Mouse (Mus musculus): ENCODE results near the gene Zbtb16.

The Zbtb16 gene

DNA sequence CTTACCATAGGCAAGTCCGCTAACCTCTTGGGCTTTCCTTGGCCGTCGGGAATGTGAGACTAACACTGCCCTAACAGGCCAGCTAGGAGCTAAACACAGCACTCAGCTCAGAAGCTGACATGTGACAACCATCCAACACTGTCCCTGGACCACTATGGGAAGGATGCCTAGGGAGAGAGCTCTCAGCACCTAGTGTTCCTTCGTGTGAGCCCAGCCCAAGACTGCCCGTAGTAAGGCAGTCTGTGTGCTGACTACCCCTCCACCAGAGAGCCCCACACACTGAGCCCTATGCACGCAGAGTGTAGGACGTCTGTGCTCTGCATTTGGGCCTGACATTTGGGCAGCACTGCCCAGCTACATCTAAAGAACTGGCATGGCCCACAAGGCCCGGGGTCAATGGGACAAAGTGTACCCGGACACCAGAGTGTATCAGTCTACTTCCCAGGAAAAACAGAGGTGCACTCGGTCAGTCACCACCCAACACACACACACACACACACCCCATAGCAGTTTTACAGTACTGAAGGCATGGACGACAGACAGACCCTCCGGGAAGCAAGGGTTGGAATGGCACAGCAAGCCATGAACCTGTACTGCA, 11.4 kb downstream of the Zbtb16 start:
- no peak for DNase-seq

DNA sequence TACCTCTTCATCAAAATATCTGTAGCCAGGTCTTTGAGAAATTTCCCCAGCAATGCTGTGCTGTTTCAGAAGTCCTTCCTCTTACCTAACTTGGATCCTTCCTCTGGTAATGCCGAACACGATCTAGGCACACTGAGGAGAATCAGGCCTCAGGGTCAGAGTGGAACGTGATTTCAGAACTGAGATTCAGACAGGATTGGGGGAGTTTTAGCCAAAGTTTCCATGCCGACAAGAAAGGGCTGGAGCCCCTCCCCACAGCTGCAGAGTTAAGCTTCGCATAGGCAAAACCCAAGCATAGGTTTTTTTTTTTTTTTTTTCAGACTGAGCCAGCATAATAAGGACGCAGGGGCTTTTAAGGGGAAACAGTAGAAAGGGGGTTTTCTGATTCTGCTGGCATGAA, 12.2 kb downstream of the Zbtb16 start:
- no peak for DNase-seq

DNA sequence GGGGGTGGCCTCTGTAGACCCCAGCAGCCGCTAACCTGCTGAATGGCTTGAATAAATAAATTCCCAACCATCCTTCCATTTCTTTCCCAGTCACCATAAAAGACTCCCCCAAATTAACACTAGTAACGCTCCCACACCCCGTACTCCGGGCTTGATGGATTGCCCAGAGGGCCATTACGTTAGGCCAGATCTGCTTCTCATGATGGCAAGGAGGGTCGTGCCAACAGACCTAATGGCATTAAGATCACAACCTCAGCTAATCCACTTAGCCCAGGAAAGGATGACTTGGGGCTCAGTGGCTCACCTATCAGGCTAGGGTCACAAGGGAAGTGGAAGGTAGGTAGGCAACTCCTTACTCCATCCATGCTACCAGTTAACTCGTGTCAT, 12.7 kb downstream of the Zbtb16 start:
- no peak for DNase-seq

DNA sequence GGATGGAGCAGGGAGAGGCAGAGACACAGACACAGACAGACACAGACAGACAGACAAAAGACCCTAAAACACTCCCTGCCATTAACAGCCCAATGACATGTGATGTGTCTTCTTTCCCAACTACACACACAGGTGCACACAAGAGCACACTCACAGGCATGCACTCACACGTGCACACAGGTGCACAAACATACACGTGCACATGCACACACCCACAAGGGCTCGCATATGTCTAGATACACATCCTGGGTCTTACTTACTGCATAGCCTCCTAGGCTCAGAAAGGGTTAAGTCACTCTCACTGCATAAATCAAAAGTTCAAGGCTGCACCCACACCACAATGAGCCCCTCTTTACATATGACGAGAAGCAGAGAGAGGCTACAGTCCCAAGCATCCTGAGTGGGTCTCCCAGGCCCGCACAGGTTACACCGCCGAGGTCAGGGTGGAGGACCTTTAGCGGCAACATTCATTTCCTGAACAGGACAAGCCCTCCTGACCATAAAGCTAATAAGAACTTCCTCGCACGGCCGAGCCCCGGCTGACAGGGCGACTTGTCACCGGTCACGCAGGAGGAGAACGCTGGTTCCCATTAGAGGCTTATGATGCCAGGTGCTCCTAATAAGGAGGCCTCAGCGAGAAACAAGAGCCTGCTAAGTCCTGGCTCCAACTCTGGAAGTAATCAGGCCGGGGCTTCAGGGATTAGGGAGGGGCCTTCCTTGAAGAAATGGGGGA, 13.3 kb downstream of the Zbtb16 start:
- DNase-seq = no peak

DNA sequence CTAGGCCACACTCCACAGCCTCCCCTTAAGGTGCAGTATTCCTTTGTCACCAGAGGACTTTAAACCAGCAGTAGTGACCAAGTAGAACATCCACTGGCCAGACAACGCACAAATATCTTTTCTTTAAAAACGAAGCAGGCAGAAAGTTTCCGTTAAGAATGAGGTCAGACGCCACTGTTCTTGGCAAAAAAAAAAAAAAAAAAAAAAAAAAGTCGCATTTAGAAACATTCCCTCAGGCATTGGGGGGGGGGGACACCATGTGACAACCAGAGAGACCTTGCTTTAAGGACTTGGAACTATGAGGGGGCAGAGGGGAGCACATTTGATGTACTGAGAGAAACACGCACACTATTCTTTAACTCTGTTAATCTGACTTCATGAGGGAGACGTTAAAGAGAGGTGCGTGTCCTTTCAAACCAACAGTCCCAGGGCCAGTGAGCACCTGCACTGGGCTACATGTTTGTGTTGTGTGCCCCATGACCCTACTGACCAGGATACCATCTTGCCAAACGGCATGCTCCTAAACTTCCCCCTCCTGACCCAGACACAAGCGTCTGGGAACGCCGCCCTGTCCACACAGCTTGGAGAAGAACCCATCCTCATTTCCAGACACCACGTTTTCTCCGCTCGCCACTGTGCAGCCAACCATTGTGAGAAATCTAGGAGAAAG, 14.0 kb downstream of the Zbtb16 start:
- no peak for DNase-seq

DNA sequence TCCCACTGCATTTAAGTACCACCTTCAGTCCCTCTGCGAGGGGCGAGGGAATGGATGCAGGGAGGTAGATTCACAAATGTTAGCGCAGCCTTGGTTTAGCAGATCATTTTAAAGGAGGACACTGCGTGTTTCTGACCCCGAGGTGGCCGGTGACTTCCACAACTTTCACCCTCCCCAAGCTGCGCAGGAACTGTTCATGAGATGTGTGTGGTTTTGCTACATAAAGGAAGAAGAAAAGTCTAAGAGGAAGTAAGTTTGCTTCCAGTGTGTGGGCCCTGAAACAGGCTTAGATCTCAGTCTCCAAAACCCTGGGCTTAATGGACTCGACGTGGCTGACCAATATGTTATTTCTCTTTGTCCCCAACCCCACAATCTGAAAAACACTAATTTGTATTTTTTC, 14.6 kb downstream of the Zbtb16 start:
- DNase-seq = no peak

DNA sequence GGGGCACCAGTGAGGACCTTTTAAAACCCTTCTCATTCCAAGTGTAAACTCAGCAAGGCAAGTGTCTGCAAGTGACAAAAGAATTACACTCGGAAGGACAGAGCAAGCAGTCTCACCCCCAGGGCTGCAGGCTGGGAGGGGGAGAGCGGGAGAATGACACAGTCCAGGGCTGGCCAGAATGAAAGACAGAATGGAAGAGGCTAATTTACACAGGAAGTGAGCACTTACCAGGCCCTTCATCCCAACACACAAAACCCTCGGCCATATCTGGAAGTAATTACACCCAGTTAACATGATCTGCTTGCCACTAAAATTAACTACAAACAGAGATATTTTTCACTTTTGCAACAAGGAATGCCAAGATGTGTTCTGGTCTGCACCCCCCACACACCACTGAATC, 15.2 kb downstream of the Zbtb16 start:
- DNase-seq = no peak

DNA sequence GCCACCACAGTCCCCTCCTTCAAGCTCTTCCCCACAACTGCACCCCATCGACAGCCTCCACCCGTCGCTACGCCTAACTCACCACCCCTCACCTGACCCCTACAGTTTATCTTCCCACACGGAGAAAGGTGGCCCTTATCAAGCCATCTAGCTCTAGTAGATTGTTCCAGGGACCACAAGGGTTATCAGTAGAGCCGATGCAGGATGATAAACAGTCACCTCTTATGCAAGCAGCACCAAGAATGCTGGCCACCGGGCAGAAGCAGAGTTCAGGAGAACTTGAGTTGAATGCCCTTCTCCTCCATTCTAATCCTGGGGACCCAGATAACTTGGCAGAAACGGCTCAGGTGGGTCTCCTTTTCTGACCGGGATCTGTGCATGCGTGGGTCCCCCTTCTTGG, 16.3 kb downstream of the Zbtb16 start:
- no peak for DNase-seq

DNA sequence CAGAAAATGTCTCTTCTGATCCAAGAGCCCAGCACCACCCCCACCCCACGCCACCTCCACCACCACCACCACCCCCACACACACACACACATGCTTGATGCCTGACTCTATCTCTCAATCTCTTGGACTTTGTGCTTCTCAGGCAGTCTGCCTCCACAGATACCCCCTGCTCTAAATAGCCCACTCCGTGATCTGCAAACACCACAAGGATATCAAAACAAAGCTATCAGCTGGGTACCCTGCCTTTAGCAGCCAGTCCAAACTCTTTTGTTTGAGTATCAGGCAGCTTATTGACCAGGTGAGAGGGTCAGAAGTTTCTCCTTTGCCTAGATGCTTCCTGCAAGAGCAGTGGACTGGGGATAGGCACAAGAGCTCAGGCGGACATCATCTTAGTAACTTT, 16.9 kb downstream of the Zbtb16 start:
- DNase-seq = no peak

DNA sequence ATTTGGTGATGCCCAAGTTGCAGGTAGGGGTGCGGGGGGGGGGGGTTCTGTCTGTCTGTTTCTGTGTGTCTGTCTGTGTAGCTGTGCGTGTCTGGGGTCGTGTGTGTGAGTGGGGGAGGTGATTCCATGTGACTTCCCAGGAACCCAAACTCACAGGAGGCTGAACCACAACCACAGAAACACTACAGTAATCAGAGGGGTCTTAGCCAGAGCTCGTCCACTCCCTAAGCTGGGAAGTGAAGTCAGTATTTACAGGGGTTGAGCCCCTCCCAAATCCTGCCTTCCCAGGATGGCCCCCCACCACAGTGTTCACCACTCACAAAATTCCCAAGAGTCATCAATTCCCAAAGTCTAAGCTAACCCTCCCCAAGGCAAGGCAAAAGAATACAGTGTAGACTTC, 18.1 kb downstream of the Zbtb16 start:
- no peak for DNase-seq

DNA sequence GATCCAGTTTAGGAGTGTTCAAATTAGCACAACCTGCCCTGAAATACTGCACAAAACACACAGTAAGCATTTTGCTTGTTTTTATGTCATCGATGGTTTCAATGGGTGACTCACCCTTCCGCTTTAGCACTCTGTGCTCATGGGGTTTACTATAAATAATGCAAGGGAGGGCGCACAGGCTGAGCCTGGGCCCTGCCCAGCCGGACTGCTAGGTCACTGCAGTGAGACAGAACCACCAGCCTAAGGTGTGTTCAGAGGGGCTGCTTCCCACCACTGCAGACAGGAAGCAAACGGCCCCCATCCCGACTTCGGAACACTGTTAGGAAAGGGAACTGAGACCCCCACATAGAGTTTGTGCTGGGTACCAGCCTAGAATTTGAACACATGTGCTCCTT, 18.6 kb downstream of the Zbtb16 start:
- no peak for DNase-seq

DNA sequence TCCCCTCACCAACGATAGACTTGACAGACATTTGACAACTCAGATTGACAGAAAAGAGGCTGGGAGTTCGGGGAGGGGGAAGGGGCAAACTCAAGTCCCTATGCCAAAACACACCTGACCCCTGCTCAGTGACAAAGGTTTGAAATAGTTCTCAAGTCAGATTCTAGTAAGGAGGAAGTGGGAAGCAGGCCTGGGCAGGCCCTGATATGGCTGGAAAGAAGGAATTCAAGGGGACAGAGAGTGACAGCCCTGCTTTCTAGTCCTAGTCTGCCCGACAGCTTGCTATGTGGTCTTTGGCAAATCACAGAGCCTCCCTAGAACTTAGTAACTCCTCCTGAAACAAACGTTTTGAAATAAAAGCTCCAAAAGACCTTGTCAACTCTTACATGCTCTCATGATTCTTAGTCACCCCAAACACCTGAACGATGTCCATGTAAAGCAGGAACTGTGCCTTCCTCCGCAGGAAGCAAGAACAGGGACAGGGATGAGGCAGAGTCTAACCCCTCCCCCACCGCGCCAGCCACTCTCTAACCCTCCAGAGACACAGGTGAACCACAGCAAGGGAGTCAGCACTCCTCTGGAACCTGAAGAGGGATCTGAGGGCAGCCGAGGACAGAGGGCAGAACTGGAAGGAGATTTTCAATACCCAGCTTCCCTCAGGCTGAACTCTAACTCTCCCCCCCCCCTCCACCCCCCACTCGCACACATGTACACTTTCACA, 19.2 kb downstream of the Zbtb16 start:
- DNase-seq = no peak

DNA sequence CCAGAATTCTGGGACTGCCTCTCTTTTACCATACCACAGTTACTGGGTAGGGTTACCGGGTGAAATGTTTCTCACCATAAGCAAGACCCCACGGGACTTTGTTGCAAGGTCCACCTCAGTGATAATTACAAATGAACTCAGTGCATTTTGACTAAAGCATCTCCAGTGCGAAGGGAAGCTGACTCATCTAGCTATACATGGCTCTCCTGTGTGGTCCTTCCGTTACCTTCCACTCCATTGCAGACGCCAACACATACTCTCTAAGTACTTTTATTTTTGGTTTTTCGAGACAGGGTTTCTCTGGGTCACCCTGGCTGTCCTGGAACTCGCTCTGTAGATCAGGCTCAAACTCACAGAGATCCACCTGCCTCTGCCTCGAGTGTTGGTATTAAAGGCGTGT, 19.9 kb downstream of the Zbtb16 start:
- no peak for DNase-seq

DNA sequence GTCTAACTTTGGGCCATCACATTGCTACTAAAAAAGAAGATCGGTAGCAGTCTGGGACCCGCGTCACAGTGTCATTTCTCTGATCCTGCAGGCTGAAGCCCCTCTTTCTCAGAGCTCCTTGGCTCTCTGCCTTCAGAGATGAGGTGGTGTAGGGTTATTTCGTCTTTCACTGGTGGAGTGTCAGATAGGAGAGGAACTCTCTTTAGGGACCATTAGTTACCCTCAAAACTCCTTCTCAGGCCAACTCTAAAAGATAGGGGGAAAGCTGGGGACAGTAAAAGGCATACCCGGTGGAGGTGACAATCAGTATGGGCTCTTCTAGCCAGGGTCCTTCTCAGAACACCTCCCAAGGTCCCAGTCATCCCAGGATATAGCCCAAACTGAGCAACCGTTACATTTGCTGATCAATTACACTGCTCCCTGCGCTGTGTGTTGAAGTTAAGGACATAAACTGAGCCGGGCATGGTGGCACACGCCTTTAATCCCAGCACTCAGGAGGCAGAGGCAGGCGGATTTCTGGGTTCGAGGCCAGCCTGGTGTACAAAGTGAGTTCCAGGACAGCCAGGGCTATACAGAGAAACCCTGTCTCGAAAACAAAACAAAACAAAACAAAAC, 21.0 kb downstream of the Zbtb16 start:
- no peak for DNase-seq

DNA sequence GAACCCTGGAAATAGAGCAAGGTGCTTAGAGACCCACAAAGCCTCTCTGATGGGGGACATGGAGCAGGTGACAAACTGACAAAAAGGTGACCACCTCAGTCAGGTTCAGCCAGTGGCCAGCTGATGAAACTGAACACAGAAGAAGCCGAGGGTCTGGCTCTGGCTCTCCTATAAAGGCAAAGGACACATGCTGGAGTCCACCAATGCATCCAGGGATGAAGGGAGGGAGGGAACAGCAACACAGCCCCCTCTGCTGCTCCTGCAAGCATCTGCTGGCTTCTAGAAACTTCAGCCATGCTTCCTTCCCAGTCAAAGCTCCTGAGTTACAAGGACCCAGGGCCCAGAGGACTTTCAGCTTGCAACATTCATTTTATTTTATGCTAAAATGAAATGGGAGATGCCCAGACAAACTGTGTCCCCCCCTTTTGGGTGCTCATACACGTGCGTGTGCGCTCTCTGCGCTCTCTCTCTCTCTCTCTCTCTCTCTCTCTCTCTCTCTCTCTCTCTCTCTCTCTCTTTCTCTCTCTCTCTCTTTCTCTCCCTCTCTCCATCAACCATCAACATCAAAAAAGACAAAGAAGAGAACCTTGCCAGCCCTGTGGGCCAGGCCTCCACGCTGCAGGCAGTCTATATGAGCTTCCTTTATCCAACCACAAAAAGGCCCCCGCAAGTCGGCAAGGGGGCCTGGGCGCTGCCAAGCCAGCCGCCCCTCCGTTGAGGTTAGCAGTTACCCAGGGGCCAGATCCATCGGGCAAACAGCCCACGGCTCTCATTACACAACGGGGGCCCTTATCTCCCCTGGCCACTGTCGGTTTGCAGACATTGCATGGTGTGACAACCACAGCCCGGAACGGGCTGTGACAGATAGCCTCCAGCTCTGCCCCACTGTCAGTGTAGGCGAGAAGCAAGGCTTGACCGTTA, 21.8 kb downstream of the Zbtb16 start:
- no peak for DNase-seq

DNA sequence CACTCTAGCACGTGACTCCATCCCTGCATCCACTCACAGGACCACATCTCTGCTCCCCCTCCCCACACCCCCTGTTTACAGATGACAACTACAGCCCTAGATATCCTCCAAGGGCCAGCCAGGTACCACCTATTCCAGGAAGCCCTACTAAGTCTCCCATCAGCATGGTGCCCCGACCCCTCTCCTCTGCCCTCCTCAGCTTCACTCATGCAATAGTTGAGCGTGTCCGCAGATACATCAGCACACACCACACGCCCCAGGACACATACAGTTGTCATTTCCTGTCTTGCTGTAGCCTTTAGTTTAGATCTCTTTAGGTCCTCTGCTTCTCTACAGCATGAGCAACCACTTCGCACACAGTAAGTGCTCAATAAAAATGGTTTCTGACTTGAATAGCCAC, 23.7 kb downstream of the Zbtb16 start:
- no peak for DNase-seq

DNA sequence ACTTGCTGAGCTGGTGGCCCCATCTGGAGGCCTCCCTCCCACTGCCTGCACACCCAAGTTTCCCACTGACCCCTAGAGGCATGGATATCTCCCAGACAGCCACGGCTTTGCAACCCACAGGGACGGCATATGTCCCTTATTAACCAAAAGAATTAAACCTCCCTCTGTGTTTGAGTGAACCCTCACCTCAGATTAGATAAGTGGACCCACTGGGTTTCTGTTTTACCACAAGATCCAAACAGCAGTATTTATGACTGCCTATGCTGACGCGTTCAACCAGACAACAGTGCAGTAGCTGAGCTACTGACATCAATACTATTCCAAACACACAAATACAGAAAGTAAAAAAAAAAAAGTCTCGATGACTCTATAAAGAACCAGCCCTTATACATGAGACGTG, 29.4 kb downstream of the Zbtb16 start:
- no peak for DNase-seq

DNA sequence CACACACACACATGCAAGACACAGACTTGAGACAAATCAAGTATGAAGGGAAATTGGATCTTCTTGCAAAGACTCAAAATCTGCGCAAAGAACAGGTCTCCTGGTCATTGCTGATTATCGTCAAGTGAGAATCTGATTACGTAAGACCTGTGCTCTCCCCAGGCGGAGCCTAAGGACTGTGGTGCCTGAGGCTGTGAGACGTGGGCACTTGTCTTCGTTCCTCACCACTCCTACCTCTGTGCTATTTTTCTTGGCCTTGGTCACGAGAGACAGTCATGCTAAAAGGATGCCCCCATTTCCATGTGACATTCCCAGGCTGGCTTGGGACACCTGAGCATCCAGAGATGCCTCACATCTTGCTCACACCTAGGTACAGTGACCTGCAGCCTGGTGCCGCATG, 30.2 kb downstream of the Zbtb16 start:
- no peak for DNase-seq

DNA sequence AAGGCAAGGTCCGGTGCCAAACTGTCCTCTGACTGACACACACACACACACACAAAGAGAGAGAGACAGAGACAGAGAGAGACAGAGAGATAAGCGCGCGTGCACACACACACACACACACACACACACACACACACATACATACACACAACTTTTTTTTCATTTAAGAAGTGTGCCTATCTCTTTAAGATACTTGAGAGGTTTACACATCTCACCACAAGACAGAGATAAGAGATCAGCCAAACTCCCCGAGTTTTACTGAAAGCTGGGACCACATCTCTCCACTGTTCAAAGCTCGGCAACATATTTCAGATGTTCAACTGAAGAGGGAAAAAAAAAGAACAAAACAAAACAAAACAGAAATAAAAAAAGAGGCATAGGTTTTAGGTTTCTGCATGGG, 31.5 kb downstream of the Zbtb16 start:
- no peak for DNase-seq

DNA sequence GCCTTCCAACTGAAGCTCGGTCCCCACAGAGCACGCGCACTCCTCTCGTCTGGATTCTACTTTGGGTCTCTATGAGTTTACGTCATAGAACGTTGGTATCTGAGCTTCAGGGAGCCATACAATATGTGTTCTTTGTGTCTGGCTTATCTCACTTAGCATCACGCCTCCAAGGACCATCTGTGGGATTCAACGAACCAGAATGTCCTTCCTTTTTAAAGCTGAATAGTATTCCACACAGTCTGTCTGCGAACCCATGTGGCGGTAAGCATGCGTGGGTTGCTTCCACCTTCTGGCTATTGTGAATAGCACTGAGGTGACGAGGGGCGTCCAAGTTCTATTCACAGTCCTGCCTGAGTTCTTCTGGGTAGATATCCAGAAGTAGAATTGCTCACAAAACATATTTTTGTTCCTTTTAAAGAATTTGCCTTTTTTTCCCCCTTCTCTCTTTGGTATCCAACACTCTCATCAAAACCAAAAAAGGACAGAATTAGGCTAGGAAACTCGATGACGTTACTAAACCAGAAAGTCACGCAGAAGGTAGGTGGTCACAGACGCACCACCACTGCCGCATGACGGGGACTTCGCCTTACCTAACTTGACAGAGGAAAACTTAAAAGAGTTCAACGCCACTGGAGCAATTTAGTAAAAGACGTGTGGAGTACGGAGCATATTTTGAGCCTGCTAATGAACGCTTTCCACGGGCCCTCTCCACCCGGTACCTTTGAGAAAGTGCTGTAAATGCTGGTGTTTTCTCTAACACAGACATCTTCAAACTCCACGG, 32.4 kb downstream of the Zbtb16 start:
- no peak for DNase-seq

DNA sequence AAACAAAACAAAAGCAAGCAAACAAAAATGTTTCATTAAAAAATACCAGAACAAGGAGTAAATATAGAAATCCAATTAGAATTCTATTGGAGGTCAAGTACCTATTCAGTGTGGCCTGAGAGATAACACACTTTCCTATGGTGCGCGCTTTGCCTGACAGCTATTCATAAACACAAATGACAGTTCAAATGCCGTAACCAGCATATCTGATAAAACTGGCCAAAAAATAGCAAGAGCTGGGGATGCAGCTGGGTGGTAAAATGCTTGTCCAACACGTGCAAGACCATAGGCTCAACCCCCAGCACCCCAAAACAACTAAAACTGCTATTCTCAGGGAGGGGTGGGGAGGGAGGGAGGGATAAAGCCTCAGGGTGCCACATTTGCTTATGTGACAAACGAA, 33.6 kb downstream of the Zbtb16 start:
- DNase-seq = no peak

DNA sequence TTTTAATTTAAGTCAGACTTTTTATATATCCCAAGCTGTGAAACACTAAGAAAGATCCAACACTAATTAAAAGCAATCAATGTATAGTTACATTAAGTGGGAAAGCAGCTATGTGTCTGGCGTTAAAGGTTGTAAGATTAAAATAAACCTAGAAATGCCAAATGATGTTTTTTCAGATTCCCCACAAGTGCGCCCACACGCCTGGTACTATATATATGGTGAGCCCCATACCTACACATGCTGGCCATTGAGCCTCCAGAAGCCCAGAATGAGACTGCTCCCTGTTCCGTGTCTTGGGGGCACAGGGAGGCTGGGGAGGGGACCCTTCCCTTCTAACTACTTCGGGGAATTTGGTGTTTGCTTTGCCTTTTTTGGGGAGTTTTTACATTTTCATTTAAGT, 34.7 kb downstream of the Zbtb16 start:
- DNase-seq = no peak

All from cerebellum, adult 8-10 months (tissue).